Mouse (Mus musculus) liver, adult 2 months (tissue): ENCODE results near the gene Prrc2a.

Source experiments
- CTCF ChIP-seq: fragments of 200-500 bp; IDR thresholded peaks from 2 replicates; pipeline ENCODE4 v1.5.1; 2011; ENCODE audit warnings: low read depth, low read length, control low read depth
- POLR2A ChIP-seq: fragments of 200-500 bp; IDR thresholded peaks from 2 replicates; pipeline ENCODE4 v1.6.1; 2011; ENCODE audit warnings: low read length, control low read depth; ENCODE audit not compliant: insufficient read depth; ENCODE audit errors: extremely low read depth

- TF ChIP-seq CTCF = no peak
- no peak for TF ChIP-seq POLR2A
Observed at GRCm38 (mm10) chr17:35165451-35166155, 906 bp upstream of the Prrc2a start.
